Mouse (Mus musculus): ENCODE measurements around the gene Mycbp2. TPM values are rescaled to one million over a fixed set of nuclear protein-coding genes. Genes with fewer than 3 reads are reported as not detected.

The Mycbp2 gene
- polyA plus RNA-seq, 1 experiment from 2014 or later = 21.9 TPM

- no peaks in the 10 kb centered on the region for H3K27me3 ChIP-seq (replicated peaks)
- peak overlapping the region; percentile 70 for H3K4me3 ChIP-seq (replicated peaks)
- H3K9me3 ChIP-seq = no peaks in the 10 kb centered on the region
- no peak overlapping the region for H3K9ac ChIP-seq
- peaks cover 10% of the 10 kb centered on the region for H3K36me3 ChIP-seq
- 0 out of 2 replicates have a peak, but pooled peaks have one; percentile 1 for ATAC-seq (ENCODE audit: insufficient read depth, low FRiP score, low read depth)
- H3K4me2 ChIP-seq = peak overlapping the region; percentile 73
- peak overlapping the region; percentile 80 for H3K27ac ChIP-seq
- peaks cover 5% of the 10 kb centered on the region; the same call in 1 of the 2 replicates for H3K4me1 ChIP-seq
- WGBS = 13% methylated on average over 12 of the region's 12 CpGs
These were observed 277.1 kb downstream of the Mycbp2 start for GRCm38 (mm10) chr14:103069465-103069863.

GRCm38 (mm10) chr14:103065294-103066167 lies 281.1 kb downstream of the Mycbp2 start:
- Histone ChIP-seq H3K9ac (no peak overlapping the region), H3K4me1 (peaks cover 5% of the 10 kb centered on the region; the same call in 1 of the 2 replicates), H3K4me3 (replicated peaks) (no peak overlapping the region), H3K4me2 (peak overlapping the region; percentile 33; the same call in 1 of the 2 replicates), H3K27ac (0 out of 2 replicates have a peak overlapping the region, but pooled peaks have one; percentile 59), H3K27me3 (replicated peaks) (no peaks in the 10 kb centered on the region), H3K36me3 (no peaks in the 10 kb centered on the region), H3K9me3 (no peaks in the 10 kb centered on the region)
- 12% methylated on average over 10 of the region's 10 CpGs for WGBS
- ATAC-seq (ENCODE audit: insufficient read depth, low FRiP score, low read depth) = no peak

Other genes with a start within 250 kb of the Mycbp2 start
- 22.5 and 24.2 TPM in 2 replicates for gene Fbxl3, start 247.2 kb downstream of the Mycbp2 start, polyA plus RNA-seq (2015; fragmentation: Nextera tagmentation; extraction: Ambion mirVana)
- gene Scel, start 166.5 kb upstream of the Mycbp2 start, polyA plus RNA-seq (2015; fragmentation: Nextera tagmentation; extraction: Ambion mirVana) = 5.6 and 10.8 TPM in 2 replicates